Mouse (Mus musculus) embryonic fibroblast, embryonic 13.5 days (primary cell): ENCODE measurements around the gene Atp5c1. TPM values are rescaled to one million over a fixed set of nuclear protein-coding genes. Genes with fewer than 3 reads are reported as not detected.

Experiments
- H3K27ac ChIP-seq: 2 replicates; pipeline ENCODE4 v1.5.1; 2012; ENCODE audit warnings: low read length, control low read depth, inconsistent platforms; ENCODE audit not compliant: insufficient read depth
- H3K4me1 ChIP-seq: 2 replicates; pipeline ENCODE4 v1.6.1; 2011; ENCODE audit warnings: low read length; ENCODE audit not compliant: control insufficient read depth, insufficient read depth
- H3K4me3 ChIP-seq: 2 replicates; pipeline ENCODE4 v1.5.1; 2011; ENCODE audit warnings: mild to moderate bottlenecking, control low read depth, low read length; ENCODE audit not compliant: insufficient read depth
- CTCF ChIP-seq: IDR thresholded peaks from 2 replicates; pipeline ENCODE4 v1.5.1; 2011; ENCODE audit warnings: mild to moderate bottlenecking, control low read depth, low read length, moderate library complexity, borderline replicate concordance; ENCODE audit not compliant: insufficient read depth
- POLR2A ChIP-seq: IDR thresholded peaks from 2 replicates; pipeline ENCODE4 v1.6.1; 2011; ENCODE audit warnings: low read depth, mild to moderate bottlenecking, control low read depth, low read length, moderate library complexity
- polyA plus RNA-seq: library from polyadenylated mRNA; stranded (reverse); fragments of >200 nt; gene quantifications from 2 replicates; pipeline ENCODE4 v1.2.4, GENCODE M21; 2011; ENCODE audit warnings: low read depth; ENCODE audit not compliant: missing spikeins, insufficient read length

The Atp5c1 gene
- polyA plus RNA-seq, 1 experiment: 313 TPM

DNA sequence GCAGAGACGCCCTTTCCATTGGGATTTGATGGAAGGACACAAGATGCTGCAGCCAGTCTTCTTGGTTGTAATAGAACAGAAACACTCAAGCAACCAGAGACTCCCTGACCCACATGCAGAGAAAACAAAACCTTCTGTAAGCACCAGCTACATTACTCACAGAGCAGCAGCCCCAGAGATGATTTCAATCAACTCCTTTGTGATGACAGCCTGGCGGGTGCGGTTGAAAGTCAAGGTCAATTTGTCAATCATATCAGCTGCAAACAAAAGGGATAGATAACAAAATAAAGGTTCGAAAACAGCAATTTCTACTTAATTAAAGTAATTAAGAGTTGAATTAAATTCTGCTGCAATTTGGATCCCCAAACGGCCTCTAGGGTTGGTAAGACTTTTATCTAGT is 21.5 kb downstream of the Atp5c1 start:
- H3K27ac ChIP-seq: no peak overlapping the region

GRCm38 (mm10) chr2:10051996-10052395 is 28.3 kb downstream of the Atp5c1 start:
- TF ChIP-seq POLR2A (no peak), CTCF (no peak)
- no peak overlapping the region for H3K4me3 ChIP-seq
- H3K4me1 ChIP-seq: no peaks in the 10 kb centered on the region
- no peak overlapping the region for H3K27ac ChIP-seq

More for the DNA sequence above, 21.5 kb downstream of the Atp5c1 start:
- Histone ChIP-seq H3K4me3 (no peak overlapping the region), H3K4me1 (no peaks in the 10 kb centered on the region)
- TF ChIP-seq CTCF (no peak), POLR2A (no peak)

GRCm38 (mm10) chr2:10050878-10051277 is 29.4 kb downstream of the Atp5c1 start:
- TF ChIP-seq CTCF (no peak), POLR2A (no peak)
- Histone ChIP-seq H3K27ac (no peak overlapping the region), H3K4me3 (no peak overlapping the region), H3K4me1 (no peaks in the 10 kb centered on the region)

DNA sequence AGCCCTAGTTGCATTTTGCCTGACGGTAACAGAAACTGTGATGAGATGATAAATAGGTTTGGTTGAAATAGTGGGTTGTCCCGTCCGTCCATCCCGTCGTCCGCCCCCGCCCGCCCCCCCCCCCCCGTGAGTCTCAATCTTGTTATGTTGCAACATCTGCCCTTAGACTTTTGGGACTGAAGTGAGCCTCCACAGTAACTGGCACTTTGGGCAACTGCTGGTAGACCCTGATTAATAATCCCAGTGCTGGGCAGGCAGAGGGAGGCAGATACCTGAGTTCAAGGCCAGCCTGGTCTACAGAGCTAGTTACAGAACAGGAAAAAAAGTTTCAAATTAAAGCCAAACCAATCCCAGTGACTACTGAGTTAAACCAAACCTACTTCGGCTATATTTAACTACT is 30.9 kb downstream of the Atp5c1 start:
- TF ChIP-seq POLR2A (no peak), CTCF (no peak)
- peak overlapping the region; percentile 72 for H3K4me3 ChIP-seq
- H3K27ac ChIP-seq: no peak overlapping the region
- H3K4me1 ChIP-seq: no peaks in the 10 kb centered on the region

- no peak for TF ChIP-seq CTCF
- peak; percentile 81 for TF ChIP-seq POLR2A
- H3K4me1 ChIP-seq: no peaks in the 10 kb centered on the region
- no peak within 1 kb of the TSS for H3K27ac ChIP-seq
- peak within 1 kb of the TSS; percentile 72 for H3K4me3 ChIP-seq
Observed at GRCm38 (mm10) chr2:10048461-10048860, 31.8 kb downstream of the Atp5c1 start, which contains the start of gene Taf3. Gene Taf3, minus strand, starts transcription at chr2:10048596.

- H3K27ac ChIP-seq: no peak overlapping the region
- TF ChIP-seq CTCF: no peak
- no peak for TF ChIP-seq POLR2A
- H3K4me3 ChIP-seq: peak overlapping the region; percentile 70
- no peaks in the 10 kb centered on the region for H3K4me1 ChIP-seq
Observed at GRCm38 (mm10) chr2:10047758-10048436, 32.4 kb downstream of the Atp5c1 start.

GRCm38 (mm10) chr2:10034976-10035375 is 45.3 kb downstream of the Atp5c1 start:
- Histone ChIP-seq H3K27ac (no peak overlapping the region), H3K4me3 (no peak overlapping the region), H3K4me1 (peaks cover 2% of the 10 kb centered on the region; the same call in 1 of the 2 replicates)
- TF ChIP-seq POLR2A: no peak
- TF ChIP-seq CTCF: no peak

DNA sequence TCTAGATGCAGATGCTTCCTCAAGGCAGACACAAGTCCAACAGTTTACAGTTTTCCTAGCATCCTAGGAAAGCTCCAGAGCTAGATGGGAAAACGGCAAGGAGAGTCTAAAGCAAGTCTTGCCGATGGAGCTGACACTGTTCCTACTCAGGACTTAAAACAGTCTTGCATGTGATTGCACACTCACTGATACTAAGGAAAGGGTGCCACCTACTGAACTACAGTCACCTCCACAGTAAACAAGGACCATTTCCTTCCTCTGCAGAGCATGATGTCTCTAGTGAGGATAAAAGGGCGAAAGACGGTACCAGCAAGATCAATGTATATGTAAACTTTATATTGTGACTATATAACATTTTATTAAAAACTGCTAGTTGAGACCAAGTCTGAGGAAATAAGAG is 46.6 kb downstream of the Atp5c1 start:
- no peak overlapping the region for H3K27ac ChIP-seq
- TF ChIP-seq POLR2A: no peak
- no peak for TF ChIP-seq CTCF
- no peak overlapping the region for H3K4me3 ChIP-seq
- peaks cover 2% of the 10 kb centered on the region; the same call in 1 of the 2 replicates for H3K4me1 ChIP-seq

- Histone ChIP-seq H3K4me3 (no peak overlapping the region), H3K27ac (no peak overlapping the region), H3K4me1 (peaks cover 2% of the 10 kb centered on the region; the same call in 1 of the 2 replicates)
- TF ChIP-seq CTCF (no peak), POLR2A (no peak)
Observed at GRCm38 (mm10) chr2:10029755-10030154, 50.6 kb downstream of the Atp5c1 start.

- Histone ChIP-seq H3K27ac (no peak overlapping the region), H3K4me3 (no peak overlapping the region), H3K4me1 (no peaks in the 10 kb centered on the region)
- no peak for TF ChIP-seq CTCF
- no peak for TF ChIP-seq POLR2A
Observed at GRCm38 (mm10) chr2:10024264-10024663, 56.0 kb downstream of the Atp5c1 start.
